Mouse (Mus musculus) cerebellum, postnatal 10 days (tissue): ENCODE measurements around the gene Sbf2.
"Not testable (repeated sequence)": the region's sequence is repeated elsewhere in the genome, so short reads cannot be mapped to it uniquely, and the experiment has no call there.

Experiments used
- DNase-seq, 2 experiments: peaks; one replicate each; pipeline ENCODE4 v3.0.0; 2021; ENCODE audit warnings: mixed read lengths in 2 of 2

The Sbf2 gene

DNA sequence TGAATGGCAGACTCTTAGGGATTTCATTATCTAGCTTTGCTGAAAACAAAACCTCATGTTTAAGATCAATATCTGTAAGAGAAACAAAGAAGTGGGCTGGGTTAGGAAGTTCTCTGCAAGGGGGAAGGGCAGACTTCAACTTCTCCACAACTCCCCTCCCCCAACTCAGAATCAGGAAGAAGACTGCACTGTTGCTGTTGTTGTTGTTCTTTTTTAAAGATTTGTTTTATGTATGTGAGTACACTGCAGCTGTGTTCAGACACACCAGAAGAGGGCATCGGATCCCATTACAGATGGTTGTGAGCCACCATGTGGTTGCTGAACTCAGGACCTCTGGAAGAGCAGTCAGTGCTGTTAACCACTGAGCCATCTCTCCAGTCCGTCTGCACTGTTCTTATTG is 225.8 kb downstream of the Sbf2 start:
- not testable (repeated sequence) for DNase-seq

- no peak for DNase-seq
Observed at GRCm38 (mm10) chr7:110387565-110387964, 227.2 kb downstream of the Sbf2 start.

GRCm38 (mm10) chr7:110385482-110385881 is 229.2 kb downstream of the Sbf2 start:
- no peak for DNase-seq

DNA sequence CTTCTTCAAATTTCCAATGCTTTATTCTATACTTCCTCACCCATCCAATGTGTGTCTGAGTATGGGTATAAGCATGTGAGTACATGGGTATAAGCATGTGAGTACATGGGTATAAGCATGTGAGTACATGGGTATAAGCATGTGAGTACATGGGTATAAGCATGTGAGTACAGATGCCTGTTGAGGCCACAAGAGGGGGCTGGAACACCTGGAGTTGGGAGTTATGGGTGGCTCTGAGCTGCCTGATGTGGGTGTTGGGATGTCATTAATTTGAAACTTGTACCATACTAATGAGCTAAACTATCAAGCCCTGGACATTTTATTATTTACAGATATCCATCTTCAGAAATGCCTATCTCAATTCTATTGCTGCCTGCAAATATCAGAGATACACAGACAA is 230.4 kb downstream of the Sbf2 start:
- DNase-seq, result no peak

DNA sequence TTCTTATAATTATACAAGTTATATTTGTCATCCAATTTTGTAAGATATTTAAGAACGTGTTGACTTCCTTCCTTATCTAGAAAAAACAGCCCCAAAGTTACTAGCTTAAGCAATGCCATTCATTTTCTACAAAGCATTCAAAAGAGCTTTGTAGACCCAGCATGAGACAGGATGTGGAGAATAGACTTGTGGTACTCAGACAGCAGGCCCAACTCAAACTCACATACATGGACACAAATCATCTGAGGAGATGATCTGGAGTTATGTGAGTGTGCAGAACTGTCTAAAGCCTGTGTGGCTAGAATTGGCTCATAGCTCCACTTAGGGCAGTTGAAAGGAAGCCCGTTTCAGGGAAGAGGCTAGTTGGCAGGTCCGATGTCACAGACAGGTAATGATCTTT is 233.1 kb downstream of the Sbf2 start:
- no peak for DNase-seq

DNA sequence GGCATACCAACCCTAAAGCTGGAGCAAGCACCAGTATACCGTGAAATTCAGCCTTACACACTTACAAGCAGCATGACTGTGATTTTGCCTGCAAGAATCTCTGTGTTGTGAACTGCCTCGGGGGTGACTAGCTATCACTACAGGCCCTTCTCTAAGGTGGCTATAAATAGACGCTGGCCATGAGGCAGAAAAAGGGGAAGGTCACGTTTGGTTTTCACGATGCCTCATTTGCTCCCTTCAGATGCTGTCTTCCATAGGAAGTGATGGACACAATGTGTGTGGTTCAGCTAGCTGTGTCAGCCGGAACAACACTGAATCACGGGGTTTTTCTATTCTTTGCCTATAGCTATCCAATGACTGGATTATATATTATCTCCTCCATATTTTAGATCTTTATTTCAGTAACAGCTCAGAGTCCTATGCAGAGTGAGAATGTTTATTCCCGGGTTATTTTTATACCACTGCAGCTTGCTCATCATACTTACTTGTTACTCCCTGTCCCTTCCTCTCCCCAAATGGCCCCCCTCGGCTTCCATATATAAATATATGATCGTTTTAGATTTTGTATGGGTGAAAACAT is 235.3 kb downstream of the Sbf2 start:
- DNase-seq, result no peak

DNA sequence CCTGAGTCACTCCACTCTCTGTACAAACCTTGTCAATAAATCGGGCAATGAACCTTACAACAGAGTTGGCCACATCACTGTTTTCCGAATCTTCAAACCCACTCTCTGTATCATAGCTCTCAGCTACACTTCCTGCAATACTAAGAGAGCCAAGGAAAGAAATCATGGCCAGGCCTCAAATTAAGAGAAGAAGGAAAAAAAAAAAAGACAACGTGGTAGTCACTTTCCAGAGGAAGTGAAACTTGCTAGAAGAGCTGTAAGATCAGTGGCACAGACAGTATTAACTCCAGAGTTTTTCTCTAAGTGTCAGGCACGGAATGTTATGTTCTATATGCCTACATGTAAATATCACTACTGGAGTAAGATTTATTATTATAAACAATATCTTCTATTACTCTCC is 242.2 kb downstream of the Sbf2 start:
- no peak for DNase-seq

DNA sequence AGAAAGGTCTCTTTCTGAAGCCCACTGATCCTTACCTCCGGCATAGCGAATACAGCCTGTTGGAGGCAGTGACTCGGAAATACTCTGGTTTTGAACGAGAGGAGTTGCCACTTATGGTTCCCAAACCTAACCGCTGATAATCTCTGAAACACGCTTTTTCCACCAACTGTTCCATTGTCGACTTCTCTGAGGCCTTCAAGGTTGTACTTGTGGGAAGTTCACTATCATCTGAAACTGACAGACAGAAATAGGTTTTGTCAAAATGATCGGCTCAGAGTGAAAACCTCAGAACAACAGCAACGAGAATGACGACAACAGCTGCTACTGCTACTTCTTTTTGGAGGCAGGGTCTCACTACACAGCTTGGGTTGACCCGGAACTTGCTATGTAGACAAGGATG is 252.7 kb downstream of the Sbf2 start:
- no peak for DNase-seq

- no peak for DNase-seq
Observed at GRCm38 (mm10) chr7:110361516-110361915, 253.2 kb downstream of the Sbf2 start.

GRCm38 (mm10) chr7:110359391-110359790 is 255.3 kb downstream of the Sbf2 start:
- DNase-seq, result no peak

GRCm38 (mm10) chr7:110353971-110354370 is 260.8 kb downstream of the Sbf2 start:
- no peak for DNase-seq

DNA sequence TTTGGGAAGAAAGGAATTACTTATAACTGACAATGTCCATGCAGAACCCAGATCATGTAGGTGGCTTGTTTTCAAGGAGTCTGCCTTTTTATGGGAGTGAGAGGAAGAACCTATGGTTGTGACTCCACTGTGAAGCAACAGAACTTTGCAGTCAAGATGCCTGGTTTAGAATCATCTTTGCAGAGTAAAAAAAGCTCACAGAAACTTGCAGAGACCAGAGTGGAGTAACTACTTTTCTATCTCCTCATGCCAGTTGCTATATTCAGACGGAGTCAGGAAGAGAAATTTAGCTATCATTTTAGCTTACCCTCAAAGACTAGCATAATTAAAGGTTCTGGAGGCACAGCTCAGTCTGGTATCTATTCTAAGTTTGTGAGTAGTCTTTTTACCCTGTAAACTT is 267.5 kb downstream of the Sbf2 start:
- no peak for DNase-seq

DNA sequence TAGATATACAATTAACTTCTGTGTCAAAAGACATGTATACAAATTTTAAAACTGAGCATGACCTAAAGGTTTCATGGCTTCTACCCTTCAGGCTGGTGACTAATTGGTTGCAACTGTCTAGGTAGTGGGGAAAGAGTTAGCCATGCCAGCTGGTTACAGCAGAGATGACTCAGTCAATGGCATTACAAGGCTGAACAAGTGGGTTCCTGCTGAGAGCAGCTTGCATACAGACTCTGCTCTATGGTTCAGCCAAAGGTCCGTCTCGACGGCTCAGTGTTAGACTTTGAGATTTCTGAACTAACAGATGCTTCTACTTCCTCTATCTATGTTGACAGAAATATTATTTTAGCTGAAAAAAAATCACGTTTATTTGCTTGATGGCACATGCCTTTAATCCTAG is 277.1 kb downstream of the Sbf2 start:
- DNase-seq, result peak in 1 of 2 experiments; percentile 22

- DNase-seq, result no peak
Observed at GRCm38 (mm10) chr7:110325381-110326110, 289.2 kb downstream of the Sbf2 start.

DNA sequence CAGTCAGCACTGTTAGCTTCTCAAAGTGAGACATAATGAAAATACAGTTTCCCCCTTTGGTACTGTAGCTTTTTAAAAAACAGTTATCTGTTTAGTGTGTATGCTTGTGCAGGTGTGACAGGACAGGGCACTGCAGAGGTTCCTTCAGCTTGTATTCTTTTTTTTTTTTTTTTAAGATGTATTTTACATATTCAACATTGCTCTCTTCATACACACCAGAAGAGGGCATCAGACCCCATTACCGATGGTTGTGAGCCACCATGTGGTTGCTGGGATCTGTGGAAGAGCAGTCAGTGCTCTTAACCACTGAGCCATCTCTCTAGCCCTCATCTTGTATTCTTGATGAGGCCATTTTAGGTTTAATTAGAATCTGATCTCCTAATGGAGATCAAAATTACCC is 289.9 kb downstream of the Sbf2 start:
- no peak for DNase-seq

- DNase-seq, result no peak
Observed at GRCm38 (mm10) chr7:110321106-110321505, 293.6 kb downstream of the Sbf2 start.

DNA sequence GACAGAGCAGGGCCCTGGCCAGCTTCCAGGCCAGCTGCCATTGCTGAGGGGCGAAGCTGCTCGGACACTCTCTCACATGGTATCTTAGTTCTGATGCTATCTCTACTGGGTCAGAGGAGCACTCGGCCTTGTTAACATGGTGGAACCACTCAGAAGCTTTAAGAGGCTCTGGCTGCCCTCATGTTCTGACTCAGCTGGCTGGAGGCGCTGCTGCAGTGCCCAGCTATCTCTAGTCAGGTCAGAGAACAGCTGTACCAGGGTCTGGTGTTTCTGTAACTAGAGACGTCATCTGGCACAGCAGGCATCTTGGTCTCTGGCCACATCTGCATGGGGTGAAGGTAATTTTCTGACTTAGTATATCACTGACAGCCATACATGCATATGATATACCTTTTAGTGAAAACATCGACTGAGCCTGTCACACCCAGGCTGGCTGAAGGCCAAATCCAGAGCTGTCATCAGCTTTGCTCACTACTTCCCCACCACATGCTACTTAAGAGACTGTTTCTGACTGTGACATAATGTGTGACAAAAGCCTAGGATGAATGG is 295.7 kb downstream of the Sbf2 start:
- peak; percentile 27 for DNase-seq

GRCm38 (mm10) chr7:110317412-110317811 is 297.3 kb downstream of the Sbf2 start:
- no peak for DNase-seq

- peak; percentile 25 to 40 for DNase-seq
Observed at GRCm38 (mm10) chr7:110315352-110315751, 299.4 kb downstream of the Sbf2 start.

GRCm38 (mm10) chr7:110314401-110314890 is 300.3 kb downstream of the Sbf2 start:
- DNase-seq, result peak; percentile 73 to 74

DNA sequence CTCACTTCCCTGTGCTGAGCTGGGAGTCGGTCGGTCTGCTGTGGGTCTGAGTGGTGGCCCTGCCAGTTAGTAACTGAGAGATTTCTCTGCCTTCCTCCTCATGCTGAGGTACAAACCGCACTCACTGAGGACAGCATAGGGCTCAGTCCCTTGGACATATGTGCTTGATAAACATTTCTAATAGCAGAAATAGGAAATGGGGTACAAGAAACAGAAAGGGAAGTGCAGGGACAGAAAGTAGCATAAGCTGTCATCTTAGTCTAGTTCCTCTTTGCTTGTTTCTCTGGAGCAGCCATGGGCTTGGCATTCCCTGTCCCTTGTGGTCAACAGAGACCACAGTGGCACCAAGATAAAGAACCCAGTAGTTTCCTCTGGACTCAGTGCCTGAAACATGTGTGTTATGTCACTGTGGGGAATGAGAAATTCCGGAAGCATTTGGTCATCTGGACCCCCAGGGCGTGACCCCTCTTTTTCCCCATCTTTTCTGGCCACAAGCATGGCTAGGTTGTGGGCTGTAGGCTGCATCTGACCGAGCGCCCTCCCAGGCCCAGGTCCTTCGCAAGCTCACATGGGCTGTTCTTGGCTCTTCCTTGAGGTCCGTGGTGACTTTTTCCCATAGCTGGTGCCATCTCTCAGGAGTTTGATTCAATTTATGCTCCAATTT is 301.2 kb downstream of the Sbf2 start:
- no peak for DNase-seq

GRCm38 (mm10) chr7:110309246-110309645 is 305.5 kb downstream of the Sbf2 start:
- DNase-seq, result peak; percentile 65 to 74

GRCm38 (mm10) chr7:110307741-110308140 is 307.0 kb downstream of the Sbf2 start:
- DNase-seq, result no peak

- no peak for DNase-seq
Observed at GRCm38 (mm10) chr7:110306281-110306680, 308.4 kb downstream of the Sbf2 start.
